Mouse (Mus musculus) E14TG2a.4 (cell line): Measurements from ENCODE around the gene Zic4.

ENCODE experiments used
- CTCF ChIP-seq: conservative IDR thresholded peaks from 2 replicates; pipeline ENCODE4 v1.5.1; 2014; ENCODE audit warnings: low read length
- POU5F1 ChIP-seq: IDR thresholded peaks from 2 replicates; pipeline ENCODE4 v1.6.1; 2014; ENCODE audit warnings: low read length, borderline replicate concordance

DNA sequence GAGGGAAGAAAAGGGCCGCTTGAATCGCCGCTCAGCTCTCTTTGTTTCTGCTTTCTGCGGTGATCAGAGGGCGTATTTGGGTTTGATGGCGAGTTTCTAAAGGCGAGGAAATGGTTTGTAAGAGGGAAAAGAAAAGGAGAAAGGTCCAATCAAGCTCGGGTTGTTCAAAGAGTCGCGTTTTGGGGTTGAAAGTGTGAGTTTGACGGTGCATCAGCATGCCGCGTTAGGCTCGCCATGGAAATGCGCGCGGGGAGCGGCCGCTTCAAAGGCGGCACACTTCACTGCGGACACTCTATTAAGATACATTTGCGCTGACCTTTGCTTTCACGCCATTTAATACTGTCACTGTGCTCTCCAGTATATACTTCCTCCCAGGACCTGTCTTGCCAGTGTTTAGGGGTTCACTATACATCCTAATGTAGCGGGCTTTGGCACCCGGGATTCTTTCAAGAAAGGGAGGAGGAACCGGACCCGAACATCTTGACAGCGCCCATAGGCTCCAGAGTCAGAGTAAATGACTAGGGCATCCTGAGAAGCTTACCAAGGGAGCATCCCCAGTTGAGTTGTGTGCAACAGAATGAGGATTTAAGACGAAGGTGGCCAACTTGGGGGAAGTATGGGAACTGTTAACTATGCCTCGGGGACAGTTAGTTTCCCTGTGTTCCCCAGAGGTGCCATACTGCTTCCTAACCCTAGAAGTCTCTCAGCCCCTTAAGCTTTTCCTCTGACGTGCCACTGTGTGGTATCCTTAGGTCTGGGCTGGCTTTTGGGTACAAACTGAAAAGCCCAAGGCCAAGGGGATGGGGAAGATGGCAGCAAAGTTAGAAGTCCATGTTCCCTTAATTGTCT lies 24.9 kb downstream of the Zic4 start:
- TF ChIP-seq CTCF (no peak), POU5F1 (no peak)
